Mouse (Mus musculus) liver, embryonic 13.5 days (tissue): ENCODE data around the gene Neu1. TPM values are rescaled to one million over a fixed set of nuclear protein-coding genes. Genes with fewer than 3 reads are reported as not detected.
A peak's percentile ranks its signal among the peaks of the same experiment; 100 is the strongest.
"Not testable (repeated sequence)": the region's sequence is repeated elsewhere in the genome, so short reads cannot be mapped to it uniquely, and the experiment has no call there.

ENCODE experiments used
- ATAC-seq: fragments of 200-750 bp; cut with Nextera tagmentation; 2 replicates; pipeline ENCODE4 v1.8.0; 2017; ENCODE audit warnings: low read depth, mild to moderate bottlenecking, moderate number of reproducible peaks, moderate library complexity
- DNase-seq: peaks from one replicate; pipeline ENCODE4 v3.0.0; 2022
- H3K27ac ChIP-seq: fragments of 300-500 bp; sonication (generic); 2 replicates; pipeline ENCODE4 v1.5.1; 2015; ENCODE audit warnings: moderate library complexity, mild to moderate bottlenecking, inconsistent platforms
- H3K27me3 ChIP-seq: fragments of 300-500 bp; sonication (generic); 2 replicates; pipeline ENCODE4 v1.6.1; 2015; ENCODE audit warnings: mild to moderate bottlenecking, inconsistent platforms
- H3K36me3 ChIP-seq: fragments of 300-500 bp; sonication (generic); 2 replicates; pipeline ENCODE4 v1.6.1; 2015; ENCODE audit warnings: mild to moderate bottlenecking, inconsistent platforms
- H3K4me1 ChIP-seq: fragments of 300-500 bp; sonication (generic); replicated peaks from 2 replicates; pipeline ENCODE4 v1.6.1; 2015; ENCODE audit warnings: inconsistent platforms
- H3K4me2 ChIP-seq: fragments of 300-500 bp; sonication (generic); 2 replicates; pipeline ENCODE4 v1.6.1; 2015; ENCODE audit warnings: inconsistent platforms, mild to moderate bottlenecking, moderate library complexity
- H3K4me3 ChIP-seq: fragments of 300-500 bp; sonication (generic); replicated peaks from 2 replicates; pipeline ENCODE4 v1.5.1; 2015; ENCODE audit warnings: mild to moderate bottlenecking, inconsistent platforms
- H3K9ac ChIP-seq: fragments of 300-500 bp; sonication (generic); 2 replicates; pipeline ENCODE4 v1.6.1; 2015; ENCODE audit warnings: mild to moderate bottlenecking, inconsistent platforms
- H3K9me3 ChIP-seq: fragments of 300-500 bp; sonication (generic); replicated peaks from 2 replicates; pipeline ENCODE4 v1.6.1; 2016; ENCODE audit warnings: inconsistent platforms
- WGBS: fragments of 180-500 bp; shearing (Covaris S2); methylation state at CpG from one replicate; pipeline ENCODE4 v1.1.7; 2015; ENCODE audit not compliant: insufficient replicate concordance; 5-methylcytosine and 5-hydroxymethylcytosine counted together
- polyA plus RNA-seq: library from polyadenylated mRNA; unstranded; fragments of >200 nt; fragmentation: Nextera tagmentation; extraction: Ambion mirVana; gene quantifications from 2 replicates; pipeline ENCODE4 v1.2.1, GENCODE M21; 2015

Gene Neu1
- polyA plus RNA-seq, 1 experiment from 2014 or later: 14.2 TPM

GRCm38 (mm10) chr17:34894801-34895530 lies 36.1 kb upstream of the Neu1 start:
- Histone ChIP-seq H3K9ac (peak overlapping the region; percentile 86), H3K27ac (peak overlapping the region; percentile 88), H3K4me2 (peak overlapping the region; percentile 98), H3K9me3 (no peaks in the 10 kb centered on the region), H3K4me3 (peak overlapping the region; percentile 74), H3K36me3 (peaks cover 10% of the 10 kb centered on the region), H3K27me3 (no peaks in the 10 kb centered on the region), H3K4me1 (peaks cover 70% of the 10 kb centered on the region)
- 20% methylated on average over 46 of the region's 51 CpGs for WGBS
- ATAC-seq (no peak), DNase-seq (no peak)

- Histone ChIP-seq H3K4me3 (peak overlapping the region; percentile 74), H3K36me3 (peaks cover 10% of the 10 kb centered on the region), H3K9me3 (no peaks in the 10 kb centered on the region), H3K9ac (peak overlapping the region; percentile 86; the same call in 1 of the 2 replicates), H3K27ac (peak overlapping the region; percentile 88), H3K4me2 (peak overlapping the region; percentile 98), H3K4me1 (peaks cover 77% of the 10 kb centered on the region), H3K27me3 (no peaks in the 10 kb centered on the region)
- ATAC-seq: no peak
- WGBS: 92% methylated on average over 15 of the region's 15 CpGs
- no peak for DNase-seq
Observed at GRCm38 (mm10) chr17:34895724-34896123, 35.3 kb upstream of the Neu1 start.

- H3K9me3 ChIP-seq: no peaks in the 10 kb centered on the region
- no peaks in the 10 kb centered on the region for H3K27me3 ChIP-seq
- DNase-seq (no peak), ATAC-seq (no peak)
- no peak overlapping the region for H3K27ac ChIP-seq
- peak overlapping the region; percentile 98 for H3K4me2 ChIP-seq
- peaks cover 81% of the 10 kb centered on the region for H3K4me1 ChIP-seq
- no peak overlapping the region for H3K9ac ChIP-seq
- H3K4me3 ChIP-seq: no peak overlapping the region
- WGBS: 70% methylated on average over 17 of the region's 17 CpGs
- peaks cover 17% of the 10 kb centered on the region for H3K36me3 ChIP-seq
Observed at GRCm38 (mm10) chr17:34896366-34896765, 34.7 kb upstream of the Neu1 start.

- WGBS: 8% methylated on average over 10 of the region's 10 CpGs
- H3K27ac ChIP-seq: peak overlapping the region; percentile 94
- DNase-seq (peak; percentile 36), ATAC-seq (no peak)
- H3K4me3 ChIP-seq: peak overlapping the region; percentile 81
- H3K27me3 ChIP-seq: no peaks in the 10 kb centered on the region
- peak overlapping the region; percentile 98 for H3K4me2 ChIP-seq
- peaks cover 81% of the 10 kb centered on the region for H3K4me1 ChIP-seq
- no peaks in the 10 kb centered on the region for H3K9me3 ChIP-seq
- peaks cover 22% of the 10 kb centered on the region for H3K36me3 ChIP-seq
- H3K9ac ChIP-seq: peak overlapping the region; percentile 93
Observed at GRCm38 (mm10) chr17:34897373-34898159, 33.5 kb upstream of the Neu1 start.

- peak within 1 kb of the TSS; percentile 81 for H3K4me3 ChIP-seq
- no peaks in the 10 kb centered on the region for H3K9me3 ChIP-seq
- peaks cover 28% of the 10 kb centered on the region for H3K36me3 ChIP-seq
- peak within 1 kb of the TSS; percentile 94 for H3K27ac ChIP-seq
- peak; percentile 67 for DNase-seq
- peak within 1 kb of the TSS; percentile 93 for H3K9ac ChIP-seq
- no peaks in the 10 kb centered on the region for H3K27me3 ChIP-seq
- H3K4me1 ChIP-seq: peaks cover 82% of the 10 kb centered on the region
- WGBS: under 1% methylated on average over 20 of the region's 44 CpGs
- peak; percentile 53 for ATAC-seq
- peak within 1 kb of the TSS; percentile 98 for H3K4me2 ChIP-seq
Observed at GRCm38 (mm10) chr17:34898160-34898586, 32.9 kb upstream of the Neu1 start, which contains the start of the genes C2 and Ehmt2. Gene C2 (minus strand): TSS chr17:34898265. Gene Ehmt2 (plus strand): TSS chr17:34898469.

GRCm38 (mm10) chr17:34898706-34899052 lies 32.4 kb upstream of the Neu1 start:
- 0% methylated on average over 30 of the region's 47 CpGs for WGBS
- DNase-seq (no peak), ATAC-seq (no peak)
- peak overlapping the region; percentile 93 for H3K9ac ChIP-seq
- no peaks in the 10 kb centered on the region for H3K27me3 ChIP-seq
- peaks cover 33% of the 10 kb centered on the region for H3K36me3 ChIP-seq
- peaks cover 82% of the 10 kb centered on the region for H3K4me1 ChIP-seq
- H3K4me2 ChIP-seq: peak overlapping the region; percentile 98
- peak overlapping the region; percentile 81 for H3K4me3 ChIP-seq
- no peaks in the 10 kb centered on the region for H3K9me3 ChIP-seq
- H3K27ac ChIP-seq: peak overlapping the region; percentile 94

- Histone ChIP-seq H3K4me2 (peak overlapping the region; percentile 98), H3K4me1 (peaks cover 78% of the 10 kb centered on the region), H3K27ac (peak overlapping the region; percentile 94), H3K9ac (peak overlapping the region; percentile 93), H3K27me3 (no peaks in the 10 kb centered on the region), H3K36me3 (peaks cover 38% of the 10 kb centered on the region), H3K9me3 (no peaks in the 10 kb centered on the region), H3K4me3 (peak overlapping the region; percentile 81)
- peak; percentile 8; the same call in 1 of the 2 replicates for ATAC-seq
- peak; percentile 28 for DNase-seq
- WGBS: under 1% methylated on average over 38 of the region's 45 CpGs
Observed at GRCm38 (mm10) chr17:34899053-34899889, 31.8 kb upstream of the Neu1 start.

GRCm38 (mm10) chr17:34899890-34900243 lies 31.2 kb upstream of the Neu1 start:
- peak overlapping the region; percentile 94 for H3K27ac ChIP-seq
- H3K27me3 ChIP-seq: no peaks in the 10 kb centered on the region
- no peaks in the 10 kb centered on the region for H3K9me3 ChIP-seq
- H3K36me3 ChIP-seq: peaks cover 44% of the 10 kb centered on the region
- 1% methylated on average over 5 of the region's 5 CpGs for WGBS
- H3K9ac ChIP-seq: peak overlapping the region; percentile 93
- H3K4me2 ChIP-seq: peak overlapping the region; percentile 98
- ATAC-seq (no peak), DNase-seq (no peak)
- peaks cover 72% of the 10 kb centered on the region for H3K4me1 ChIP-seq
- H3K4me3 ChIP-seq: peak overlapping the region; percentile 81

GRCm38 (mm10) chr17:34900826-34901225 lies 30.2 kb upstream of the Neu1 start:
- H3K4me3 ChIP-seq, H3K27ac ChIP-seq, H3K4me2 ChIP-seq, DNase-seq, H3K27me3 ChIP-seq, ATAC-seq, H3K9me3 ChIP-seq: not testable (repeated sequence)
- H3K9ac ChIP-seq: peak overlapping the region; percentile 93; the same call in 1 of the 2 replicates
- peaks cover 51% of the 10 kb centered on the region for H3K36me3 ChIP-seq
- peaks cover 62% of the 10 kb centered on the region for H3K4me1 ChIP-seq

- H3K27ac ChIP-seq, H3K9ac ChIP-seq, H3K4me2 ChIP-seq, H3K27me3 ChIP-seq, DNase-seq, ATAC-seq, H3K4me3 ChIP-seq, H3K9me3 ChIP-seq: not testable (repeated sequence)
- 69% methylated on average over 9 of the region's 10 CpGs for WGBS
- Histone ChIP-seq H3K4me1 (peaks cover 51% of the 10 kb centered on the region), H3K36me3 (peaks cover 54% of the 10 kb centered on the region)
Observed at GRCm38 (mm10) chr17:34901948-34902347, 29.1 kb upstream of the Neu1 start.

GRCm38 (mm10) chr17:34902895-34903294 lies 28.2 kb upstream of the Neu1 start:
- 83% methylated on average over 9 of the region's 9 CpGs for WGBS
- Histone ChIP-seq H3K27ac (no peak overlapping the region), H3K27me3 (no peaks in the 10 kb centered on the region), H3K36me3 (peaks cover 64% of the 10 kb centered on the region), H3K4me1 (peaks cover 42% of the 10 kb centered on the region), H3K4me2 (no peak overlapping the region), H3K9me3 (no peaks in the 10 kb centered on the region), H3K4me3 (no peak overlapping the region), H3K9ac (no peak overlapping the region)
- ATAC-seq: no peak
- no peak for DNase-seq
